Mouse (Mus musculus) midbrain, embryonic 15.5 days (tissue): ENCODE data around the gene Dach1. TPM values are rescaled to one million over a fixed set of nuclear protein-coding genes. Genes with fewer than 3 reads are reported as not detected.

Experiments
- ATAC-seq: fragments of 200-750 bp; cut with Nextera tagmentation; replicated peaks from 2 replicates; pipeline ENCODE4 v1.8.0; 2017; ENCODE audit warnings: moderate TSS enrichment
- H3K27ac ChIP-seq: fragments of 300-500 bp; sonication (generic); 2 replicates; pipeline ENCODE4 v1.5.1; 2015; ENCODE audit warnings: mild to moderate bottlenecking, inconsistent platforms
- H3K27me3 ChIP-seq: fragments of 300-500 bp; sonication (generic); replicated peaks from 2 replicates; pipeline ENCODE4 v1.6.1; 2015; ENCODE audit warnings: inconsistent platforms
- H3K36me3 ChIP-seq: fragments of 300-500 bp; sonication (generic); replicated peaks from 2 replicates; pipeline ENCODE4 v1.6.1; 2015; ENCODE audit warnings: inconsistent platforms
- H3K4me1 ChIP-seq: fragments of 300-500 bp; sonication (generic); 2 replicates; pipeline ENCODE4 v1.6.1; 2015; ENCODE audit warnings: inconsistent platforms
- H3K4me2 ChIP-seq: fragments of 300-500 bp; sonication (generic); 2 replicates; pipeline ENCODE4 v1.6.1; 2015; ENCODE audit warnings: inconsistent platforms, mild to moderate bottlenecking, moderate library complexity
- H3K4me3 ChIP-seq: fragments of 300-500 bp; sonication (generic); 2 replicates; pipeline ENCODE4 v1.5.1; 2015; ENCODE audit warnings: mild to moderate bottlenecking, inconsistent platforms
- H3K9ac ChIP-seq: fragments of 300-500 bp; sonication (generic); 2 replicates; pipeline ENCODE4 v1.6.1; 2015; ENCODE audit warnings: mild to moderate bottlenecking, inconsistent platforms
- H3K9me3 ChIP-seq: fragments of 300-500 bp; sonication (generic); 2 replicates; pipeline ENCODE4 v1.6.1; 2016; ENCODE audit warnings: inconsistent platforms
- WGBS: fragments of 180-500 bp; shearing (Covaris S2); methylation state at CpG from one replicate; pipeline ENCODE4 v1.1.7; 2015; ENCODE audit warnings: mixed read lengths; 5-methylcytosine and 5-hydroxymethylcytosine counted together
- polyA plus RNA-seq: library from polyadenylated mRNA; unstranded; fragments of >200 nt; fragmentation: Nextera tagmentation; extraction: Ambion mirVana; gene quantifications from 2 replicates; pipeline ENCODE4 v1.2.1, GENCODE M21; 2015

The Dach1 gene
- polyA plus RNA-seq, 1 experiment from 2014 or later = 9.4 TPM

GRCm38 (mm10) chr14:97998584-97998983 is 171.0 kb downstream of the Dach1 start:
- Histone ChIP-seq H3K9ac (no peak overlapping the region), H3K27me3 (no peaks in the 10 kb centered on the region), H3K4me2 (no peak overlapping the region), H3K27ac (no peak overlapping the region), H3K9me3 (no peaks in the 10 kb centered on the region), H3K4me3 (no peak overlapping the region), H3K4me1 (no peaks in the 10 kb centered on the region), H3K36me3 (no peaks in the 10 kb centered on the region)
- ATAC-seq = no peak

DNA sequence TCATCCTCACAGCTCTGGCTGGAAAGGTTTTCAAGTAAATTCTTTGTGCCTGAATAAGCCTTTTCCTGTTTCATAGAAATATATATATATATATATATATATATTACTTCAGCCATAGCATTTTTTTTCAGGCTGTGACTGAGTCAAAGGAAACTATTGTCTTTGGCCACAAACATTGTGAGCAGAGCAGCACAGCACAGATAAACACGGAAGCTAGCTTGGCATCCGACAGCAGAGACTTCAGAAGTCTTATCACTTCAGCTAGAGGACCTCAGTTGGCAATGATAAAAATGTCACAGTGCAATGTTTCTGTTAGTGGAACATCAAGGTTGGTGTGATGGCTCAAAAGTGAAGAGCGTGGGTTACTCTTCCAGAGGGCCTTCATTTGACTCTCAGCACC is 186.3 kb downstream of the Dach1 start:
- no peak overlapping the region for H3K27ac ChIP-seq

GRCm38 (mm10) chr14:97982676-97983075 is 186.9 kb downstream of the Dach1 start:
- H3K27me3 ChIP-seq = no peaks in the 10 kb centered on the region
- no peak for ATAC-seq
- no peaks in the 10 kb centered on the region for H3K4me1 ChIP-seq
- H3K9me3 ChIP-seq = no peaks in the 10 kb centered on the region
- H3K4me2 ChIP-seq = no peak overlapping the region
- H3K36me3 ChIP-seq = no peaks in the 10 kb centered on the region
- WGBS = 76% methylated on average over 6 of the region's 6 CpGs
- H3K9ac ChIP-seq = no peak overlapping the region
- H3K27ac ChIP-seq = no peak overlapping the region
- no peak overlapping the region for H3K4me3 ChIP-seq

More for the DNA sequence above, 186.3 kb downstream of the Dach1 start:
- no peaks in the 10 kb centered on the region for H3K4me1 ChIP-seq
- no peak overlapping the region for H3K4me3 ChIP-seq
- no peak overlapping the region for H3K9ac ChIP-seq
- H3K27me3 ChIP-seq = no peaks in the 10 kb centered on the region
- no peak for ATAC-seq
- 86% methylated on average over 3 of the region's 3 CpGs for WGBS
- no peaks in the 10 kb centered on the region for H3K9me3 ChIP-seq
- no peak overlapping the region for H3K4me2 ChIP-seq
- no peaks in the 10 kb centered on the region for H3K36me3 ChIP-seq

- Histone ChIP-seq H3K4me1 (no peaks in the 10 kb centered on the region), H3K9me3 (no peaks in the 10 kb centered on the region), H3K4me2 (no peak overlapping the region), H3K9ac (no peak overlapping the region), H3K27me3 (no peaks in the 10 kb centered on the region), H3K4me3 (no peak overlapping the region), H3K36me3 (no peaks in the 10 kb centered on the region), H3K27ac (no peak overlapping the region)
- ATAC-seq = no peak
- 31% methylated on average over 4 of the region's 4 CpGs for WGBS
These were observed 188.7 kb downstream of the Dach1 start for GRCm38 (mm10) chr14:97980879-97981278.

DNA sequence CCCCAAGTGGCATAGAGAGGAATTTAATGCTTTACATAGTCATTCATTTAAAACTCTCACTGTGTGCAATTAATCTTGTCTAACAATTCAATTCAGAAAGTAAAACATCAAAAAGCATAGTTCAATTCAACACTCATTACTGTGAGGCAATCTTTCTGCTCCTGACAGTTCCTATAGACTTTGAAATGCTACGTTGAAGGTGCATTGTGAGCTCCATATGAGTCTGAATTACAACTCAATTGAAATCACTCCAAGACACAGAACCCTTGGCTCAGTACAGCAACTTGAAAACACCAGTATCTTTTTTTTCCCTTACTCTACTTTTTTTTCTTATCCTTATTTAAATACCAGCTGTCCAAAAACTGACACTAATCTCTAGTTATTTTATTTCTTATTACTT is 193.5 kb downstream of the Dach1 start:
- H3K27ac ChIP-seq = no peak overlapping the region
- no peaks in the 10 kb centered on the region for H3K36me3 ChIP-seq
- H3K4me2 ChIP-seq = no peak overlapping the region
- no peak overlapping the region for H3K4me3 ChIP-seq
- no peak for ATAC-seq
- no peaks in the 10 kb centered on the region for H3K4me1 ChIP-seq
- no peaks in the 10 kb centered on the region for H3K9me3 ChIP-seq
- WGBS = 14% methylated on average over 1 of the region's 1 CpGs
- H3K27me3 ChIP-seq = no peaks in the 10 kb centered on the region
- no peak overlapping the region for H3K9ac ChIP-seq

DNA sequence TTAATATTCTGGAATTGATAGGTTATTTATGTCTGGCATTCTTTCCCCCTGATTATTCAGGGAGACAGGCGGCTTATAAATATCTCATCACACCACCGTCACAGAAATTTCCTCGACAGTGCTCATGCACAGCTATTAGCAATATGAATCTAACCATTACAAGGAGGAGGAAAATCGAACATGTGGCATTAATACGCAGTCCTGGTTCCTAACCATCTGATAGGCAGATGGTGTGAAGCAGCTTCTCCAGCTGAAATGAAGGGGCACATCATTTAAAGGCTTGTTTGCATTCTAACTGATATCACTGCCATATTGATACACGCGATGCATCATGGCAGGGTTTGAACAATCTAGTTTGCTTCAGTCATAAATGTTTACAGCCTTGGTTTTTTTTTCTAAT is 194.1 kb downstream of the Dach1 start:
- H3K9ac ChIP-seq = no peak overlapping the region
- no peak for ATAC-seq
- no peaks in the 10 kb centered on the region for H3K9me3 ChIP-seq
- H3K27ac ChIP-seq = no peak overlapping the region
- H3K27me3 ChIP-seq = no peaks in the 10 kb centered on the region
- no peaks in the 10 kb centered on the region for H3K36me3 ChIP-seq
- no peak overlapping the region for H3K4me2 ChIP-seq
- no peak overlapping the region for H3K4me3 ChIP-seq
- WGBS = 45% methylated on average over 7 of the region's 7 CpGs
- H3K4me1 ChIP-seq = no peaks in the 10 kb centered on the region

DNA sequence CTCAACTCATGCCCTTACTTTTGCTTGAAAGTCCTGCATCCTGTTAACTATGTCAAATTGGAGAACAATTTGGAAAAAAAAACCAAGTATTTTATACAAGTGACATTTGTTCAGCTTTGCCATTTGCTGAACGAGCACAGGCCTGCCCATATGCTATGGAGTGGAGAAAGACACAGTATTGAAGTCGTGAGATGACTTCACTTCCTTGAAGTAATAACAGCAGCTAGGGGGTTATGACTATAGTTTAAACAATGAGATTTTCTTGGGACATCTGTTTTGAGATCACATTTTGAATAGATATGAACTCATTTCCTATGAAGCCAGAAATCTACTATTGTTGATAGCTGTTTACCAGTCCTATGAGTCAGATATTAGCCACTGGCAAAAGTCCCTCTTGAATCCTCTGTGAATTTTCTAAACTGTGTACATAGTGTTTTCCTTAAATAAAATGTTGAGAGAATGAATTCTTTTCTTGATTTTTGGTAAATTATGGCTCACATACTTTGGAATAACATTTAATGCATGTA is 205.0 kb downstream of the Dach1 start:
- no peak overlapping the region for H3K27ac ChIP-seq
- 78% methylated on average over 2 of the region's 2 CpGs for WGBS
- no peaks in the 10 kb centered on the region for H3K27me3 ChIP-seq
- no peak overlapping the region for H3K4me2 ChIP-seq
- no peak overlapping the region for H3K9ac ChIP-seq
- ATAC-seq = no peak
- H3K36me3 ChIP-seq = no peaks in the 10 kb centered on the region
- H3K9me3 ChIP-seq = no peaks in the 10 kb centered on the region
- H3K4me1 ChIP-seq = peaks cover 11% of the 10 kb centered on the region
- H3K4me3 ChIP-seq = no peak overlapping the region

DNA sequence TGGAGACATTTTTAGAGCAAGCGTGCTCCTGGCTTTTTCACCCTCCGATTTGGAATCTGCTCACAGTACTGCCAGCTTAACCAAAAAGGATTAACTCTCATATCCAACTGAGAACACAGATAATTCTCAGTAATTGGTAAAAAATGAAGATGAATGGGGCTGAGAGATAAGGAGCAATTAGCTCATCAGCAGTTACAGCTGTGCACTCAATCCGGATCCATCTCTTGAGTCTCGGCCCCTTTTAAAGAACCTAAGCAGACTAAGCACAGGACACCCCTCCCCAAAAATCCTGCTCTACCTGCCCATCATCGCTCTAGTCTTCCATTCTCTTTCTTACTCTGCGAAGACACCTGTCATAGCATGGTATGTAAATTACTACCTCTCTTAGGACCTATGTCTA is 205.9 kb downstream of the Dach1 start:
- H3K4me1 ChIP-seq = peaks cover 11% of the 10 kb centered on the region
- H3K4me3 ChIP-seq = no peak overlapping the region
- H3K27me3 ChIP-seq = no peaks in the 10 kb centered on the region
- H3K9me3 ChIP-seq = no peaks in the 10 kb centered on the region
- no peak overlapping the region for H3K27ac ChIP-seq
- no peak overlapping the region for H3K9ac ChIP-seq
- WGBS = 39% methylated on average over 6 of the region's 6 CpGs
- H3K4me2 ChIP-seq = no peak overlapping the region
- H3K36me3 ChIP-seq = no peaks in the 10 kb centered on the region
- peak; percentile 70 for ATAC-seq

DNA sequence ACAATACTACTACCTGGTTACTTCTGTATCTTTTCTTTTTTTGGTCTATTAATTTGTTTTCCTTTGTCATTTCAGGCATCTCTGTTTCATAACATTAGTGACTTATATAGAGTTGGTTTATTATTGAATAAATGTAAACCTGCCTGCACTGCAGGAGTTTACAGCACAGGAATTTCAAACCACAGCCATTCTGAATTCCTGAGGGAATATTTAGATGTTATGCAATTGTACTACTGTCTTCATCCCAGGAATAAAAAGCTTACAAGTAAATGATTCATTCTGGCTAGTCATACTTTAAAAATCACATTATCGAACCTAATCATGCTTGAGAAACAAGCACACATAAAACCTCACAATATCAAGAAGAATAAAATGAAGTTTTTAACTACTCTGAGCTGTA is 213.2 kb downstream of the Dach1 start:
- H3K27ac ChIP-seq = no peak overlapping the region
- 94% methylated on average over 1 of the region's 1 CpGs for WGBS

DNA sequence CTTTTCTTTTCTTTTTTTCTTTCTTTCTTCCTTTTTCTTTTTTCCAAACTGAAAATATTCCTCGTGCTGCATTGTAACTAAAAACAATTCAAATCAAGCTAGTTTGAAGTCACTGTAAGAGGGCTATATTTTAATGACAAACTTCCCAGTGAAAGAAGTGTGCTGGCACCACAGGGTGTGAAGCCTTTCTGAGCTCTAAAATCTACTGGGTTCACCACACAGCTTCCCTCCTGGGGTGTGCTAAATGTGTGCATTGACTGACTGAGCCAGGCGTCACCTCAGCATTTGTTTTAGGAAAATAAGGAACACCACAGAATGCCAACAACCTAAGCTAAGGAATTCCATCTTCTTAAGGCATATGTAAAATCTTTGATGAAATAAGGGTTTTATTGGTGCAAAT is 224.1 kb downstream of the Dach1 start:
- 27% methylated on average over 2 of the region's 2 CpGs for WGBS
- Histone ChIP-seq H3K36me3 (no peaks in the 10 kb centered on the region), H3K27ac (no peak overlapping the region), H3K9me3 (no peaks in the 10 kb centered on the region), H3K4me2 (no peak overlapping the region), H3K27me3 (no peaks in the 10 kb centered on the region), H3K9ac (no peak overlapping the region), H3K4me3 (no peak overlapping the region), H3K4me1 (no peaks in the 10 kb centered on the region; the same call in 1 of the 2 replicates)
- ATAC-seq = no peak

More for the DNA sequence above, 213.2 kb downstream of the Dach1 start:
- Histone ChIP-seq H3K27me3 (no peaks in the 10 kb centered on the region), H3K9ac (no peak overlapping the region), H3K4me3 (no peak overlapping the region), H3K36me3 (no peaks in the 10 kb centered on the region), H3K9me3 (no peaks in the 10 kb centered on the region), H3K4me2 (no peak overlapping the region), H3K4me1 (peaks cover 11% of the 10 kb centered on the region)
- no peak for ATAC-seq

DNA sequence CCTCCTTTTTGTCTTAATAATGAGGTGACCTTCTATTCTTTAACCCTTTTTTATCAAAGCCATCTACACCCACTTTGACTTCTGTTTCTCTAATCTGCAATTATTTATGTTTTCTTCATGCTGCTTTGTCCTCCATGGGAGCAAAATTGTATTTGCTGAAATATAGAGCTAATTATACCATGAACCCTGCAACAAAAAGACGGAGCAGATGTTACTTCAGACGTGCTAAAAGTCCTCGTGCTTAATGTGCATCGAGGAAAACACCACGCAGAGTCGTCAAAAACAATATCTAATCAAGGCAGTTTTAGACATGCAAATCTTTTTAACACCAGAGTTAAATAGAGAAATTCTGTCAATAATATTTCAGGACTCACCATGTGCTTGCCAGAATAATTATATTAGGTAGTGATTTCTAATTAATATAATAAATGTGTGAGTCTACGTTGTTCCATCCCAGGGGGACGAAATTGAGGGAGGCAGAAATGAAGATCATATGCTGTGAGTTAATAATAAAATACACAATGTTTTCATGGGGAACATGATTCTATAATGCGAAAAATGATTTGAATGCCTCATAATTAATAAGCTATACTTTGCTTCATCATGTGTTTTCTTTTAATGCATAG is 224.8 kb downstream of the Dach1 start:
- no peaks in the 10 kb centered on the region for H3K9me3 ChIP-seq
- H3K27me3 ChIP-seq = no peaks in the 10 kb centered on the region
- no peak overlapping the region for H3K4me3 ChIP-seq
- H3K36me3 ChIP-seq = no peaks in the 10 kb centered on the region
- WGBS = 32% methylated on average over 9 of the region's 9 CpGs
- H3K4me2 ChIP-seq = no peak overlapping the region
- H3K27ac ChIP-seq = no peak overlapping the region
- H3K4me1 ChIP-seq = no peaks in the 10 kb centered on the region; the same call in 1 of the 2 replicates
- no peak overlapping the region for H3K9ac ChIP-seq
- ATAC-seq = no peak

DNA sequence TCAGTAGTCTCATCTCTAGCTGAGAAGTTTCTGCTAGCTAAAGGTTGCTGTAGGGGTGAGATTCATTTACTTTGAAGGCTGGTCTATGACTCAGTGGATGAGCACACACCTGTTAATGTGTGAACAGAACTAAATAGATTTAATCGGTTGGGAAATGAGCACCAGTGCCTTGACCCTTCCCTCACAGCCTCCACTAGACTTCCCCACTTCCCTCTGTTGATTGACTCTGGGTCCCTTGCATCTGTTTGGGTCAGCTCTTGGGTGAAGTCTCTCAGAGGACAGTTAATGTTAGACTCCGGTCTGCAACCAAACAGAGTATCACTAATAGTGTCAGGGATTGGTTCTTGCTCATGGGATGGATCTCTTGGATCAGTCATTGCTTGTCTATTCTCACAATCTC is 227.2 kb downstream of the Dach1 start:
- Histone ChIP-seq H3K9me3 (no peaks in the 10 kb centered on the region), H3K27me3 (no peaks in the 10 kb centered on the region), H3K36me3 (no peaks in the 10 kb centered on the region), H3K27ac (no peak overlapping the region), H3K4me2 (no peak overlapping the region), H3K4me1 (no peaks in the 10 kb centered on the region; the same call in 1 of the 2 replicates), H3K9ac (no peak overlapping the region), H3K4me3 (no peak overlapping the region)
- no peak for ATAC-seq
- 93% methylated on average over 2 of the region's 2 CpGs for WGBS

DNA sequence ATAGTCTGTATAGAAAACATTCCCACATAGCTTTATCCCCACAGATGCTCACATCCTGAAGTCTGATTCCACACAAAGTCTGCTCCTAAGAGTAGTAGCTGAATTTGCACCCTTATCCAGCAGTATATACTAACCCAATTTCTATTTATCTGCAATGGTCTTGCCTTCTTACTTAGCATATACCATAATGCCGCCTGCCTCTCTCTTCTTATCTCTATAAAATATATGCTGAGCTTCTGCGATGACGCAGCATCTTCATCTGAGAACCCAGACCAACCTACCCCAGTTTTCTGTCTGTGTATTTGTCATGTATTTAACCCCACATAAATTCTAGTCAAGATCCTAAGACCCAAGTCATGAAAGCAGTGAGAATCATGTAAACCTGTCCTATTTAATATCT is 272.9 kb downstream of the Dach1 start:
- ATAC-seq = no peak
- Histone ChIP-seq H3K9me3 (no peaks in the 10 kb centered on the region), H3K9ac (no peak overlapping the region), H3K4me1 (no peaks in the 10 kb centered on the region), H3K27ac (no peak overlapping the region), H3K36me3 (no peaks in the 10 kb centered on the region), H3K27me3 (no peaks in the 10 kb centered on the region), H3K4me2 (no peak overlapping the region), H3K4me3 (no peak overlapping the region)
- WGBS = 97% methylated on average over 3 of the region's 3 CpGs
